Mouse (Mus musculus) bone marrow, adult 2 months (tissue): ENCODE data around the gene Crct1.

Source experiments
- CTCF ChIP-seq: fragments of 200-500 bp; IDR thresholded peaks from 2 replicates; pipeline ENCODE4 v1.5.1; 2011; ENCODE audit warnings: low read length, control low read depth; ENCODE audit not compliant: control insufficient read depth, insufficient read depth
- POLR2A ChIP-seq: fragments of 200-500 bp; IDR thresholded peaks from 2 replicates; pipeline ENCODE4 v1.6.1; 2011; ENCODE audit warnings: low read depth, mild to moderate bottlenecking, control low read depth, low read length, borderline replicate concordance; ENCODE audit not compliant: control insufficient read depth

DNA sequence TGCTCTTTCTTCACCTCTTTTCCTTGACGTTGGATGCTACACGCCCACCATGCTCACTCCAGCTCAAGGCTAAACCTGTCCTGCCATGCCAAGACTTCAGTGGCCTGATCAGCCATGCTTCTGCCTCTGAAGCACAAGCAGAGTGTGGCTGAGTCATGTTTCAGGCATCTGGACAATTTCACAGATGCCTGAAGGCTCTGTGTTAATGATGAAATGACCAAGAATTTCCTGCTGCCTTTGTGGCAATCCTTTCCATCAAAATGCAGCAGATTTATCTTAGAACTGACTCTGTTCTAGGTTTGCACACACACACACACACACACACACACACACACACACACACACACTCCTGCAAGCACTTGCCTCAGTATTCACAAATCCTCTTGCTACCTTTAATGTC is 10.0 kb upstream of the Crct1 start:
- TF ChIP-seq CTCF (no peak), POLR2A (no peak)
